Mouse (Mus musculus): ENCODE results near the gene Rsc1a1. TPM values are rescaled to one million over a fixed set of nuclear protein-coding genes. Genes with fewer than 3 reads are reported as not detected.

The Rsc1a1 gene
- polyA plus RNA-seq, 1 experiment = not detected

GRCm38 (mm10) chr4:141635991-141636390 is 49.4 kb downstream of the Rsc1a1 start:
- Histone ChIP-seq H3K27ac (ENCODE audit: control insufficient read depth, insufficient read depth, low read depth, low read length, poor library complexity) (no peak overlapping the region), H3K4me1 (ENCODE audit: control insufficient read depth, insufficient read depth, low read length) (no peaks in the 10 kb centered on the region), H3K4me3 (replicated peaks; ENCODE audit: control insufficient read depth, low read depth, low read length) (no peak overlapping the region)
- no peak for TF ChIP-seq POLR2A (IDR thresholded peaks at IDR 0.05; ENCODE audit: borderline replicate concordance, control insufficient read depth, low read depth, low read length)
- no peak for TF ChIP-seq CTCF (IDR thresholded peaks at IDR 0.05; ENCODE audit: control insufficient read depth, insufficient read depth, low read length)
- WGBS = 87% methylated on average over 9 of the region's 9 CpGs

Other genes with a start within 250 kb of the Rsc1a1 start
- gene Srarp, start 249.5 kb downstream of the Rsc1a1 start, polyA plus RNA-seq (2011; ENCODE audit: insufficient read depth, insufficient read length, low replicate concordance, missing spikeins) = not detected in 2 replicates
- gene Zbtb17, start 240.9 kb downstream of the Rsc1a1 start, polyA plus RNA-seq (2011; ENCODE audit: insufficient read depth, insufficient read length, low replicate concordance, missing spikeins) = 12.1 and 24.1 TPM in 2 replicates
- 22.2 and 33.2 TPM in 2 replicates for gene Spen, start 147.0 kb downstream of the Rsc1a1 start, polyA plus RNA-seq (2011; ENCODE audit: insufficient read depth, insufficient read length, low replicate concordance, missing spikeins)
- gene Fblim1, start 79.5 kb downstream of the Rsc1a1 start, polyA plus RNA-seq (2011; ENCODE audit: insufficient read depth, insufficient read length, low replicate concordance, missing spikeins) = 1.2 and 9.3 TPM in 2 replicates
- 0.57 and 1.8 TPM in 2 replicates for gene Tmem82, start 67.0 kb downstream of the Rsc1a1 start, polyA plus RNA-seq (2011; ENCODE audit: insufficient read depth, insufficient read length, low replicate concordance, missing spikeins)
- 5.6 and 5.8 TPM in 2 replicates for gene Slc25a34, start 61.8 kb downstream of the Rsc1a1 start, polyA plus RNA-seq (2011; ENCODE audit: insufficient read depth, insufficient read length, low replicate concordance, missing spikeins)
- 16.5 and 24.5 TPM in 2 replicates for gene Plekhm2, start 20.7 kb downstream of the Rsc1a1 start, polyA plus RNA-seq (2011; ENCODE audit: insufficient read depth, insufficient read length, low replicate concordance, missing spikeins)
- gene Ddi2, start 37.8 kb upstream of the Rsc1a1 start, polyA plus RNA-seq (2011; ENCODE audit: insufficient read depth, insufficient read length, low replicate concordance, missing spikeins) = 14.5 and 20.4 TPM in 2 replicates
- gene Agmat, start 61.1 kb upstream of the Rsc1a1 start, polyA plus RNA-seq (2011; ENCODE audit: insufficient read depth, insufficient read length, low replicate concordance, missing spikeins) = 1.8 TPM in 1 of 2 replicates, not detected in the other
- gene Dnajc16, start 105.3 kb upstream of the Rsc1a1 start, polyA plus RNA-seq (2011; ENCODE audit: insufficient read depth, insufficient read length, low replicate concordance, missing spikeins) = 4.9 and 9.0 TPM in 2 replicates
- 9.2 and 20.7 TPM in 2 replicates for gene Casp9, start 108.0 kb upstream of the Rsc1a1 start, polyA plus RNA-seq (2011; ENCODE audit: insufficient read depth, insufficient read length, low replicate concordance, missing spikeins)
- not detected in 2 replicates for gene Cela2a, start 140.6 kb upstream of the Rsc1a1 start, polyA plus RNA-seq (2011; ENCODE audit: insufficient read depth, insufficient read length, low replicate concordance, missing spikeins)
- not detected in 2 replicates for gene Ctrc, start 160.8 kb upstream of the Rsc1a1 start, polyA plus RNA-seq (2011; ENCODE audit: insufficient read depth, insufficient read length, low replicate concordance, missing spikeins)
- 15.9 and 23.8 TPM in 2 replicates for gene Efhd2, start 189.3 kb upstream of the Rsc1a1 start, polyA plus RNA-seq (2011; ENCODE audit: insufficient read depth, insufficient read length, low replicate concordance, missing spikeins)

Measured in bone marrow, adult 2 months (tissue).